Mouse (Mus musculus) gastrocnemius, adult 8-10 months (tissue): ENCODE data around the gene Cat. TPM values are rescaled to one million over a fixed set of nuclear protein-coding genes. Genes with fewer than 3 reads are reported as not detected.

ENCODE experiments used
- DNase-seq, 2 experiments: peaks; one replicate each; pipeline ENCODE4 v3.0.0; 2022; ENCODE audit warnings: low spot score in 2 of 2
- total RNA-seq, 4 experiments: library from RNA; stranded (reverse); gene quantifications; 2 replicates each; pipeline ENCODE4 v1.2.4; 2022

Cat gene
- total RNA-seq, 4 experiments from 2014 or later, result 85.9 to 103 (median 95.5) TPM

DNA sequence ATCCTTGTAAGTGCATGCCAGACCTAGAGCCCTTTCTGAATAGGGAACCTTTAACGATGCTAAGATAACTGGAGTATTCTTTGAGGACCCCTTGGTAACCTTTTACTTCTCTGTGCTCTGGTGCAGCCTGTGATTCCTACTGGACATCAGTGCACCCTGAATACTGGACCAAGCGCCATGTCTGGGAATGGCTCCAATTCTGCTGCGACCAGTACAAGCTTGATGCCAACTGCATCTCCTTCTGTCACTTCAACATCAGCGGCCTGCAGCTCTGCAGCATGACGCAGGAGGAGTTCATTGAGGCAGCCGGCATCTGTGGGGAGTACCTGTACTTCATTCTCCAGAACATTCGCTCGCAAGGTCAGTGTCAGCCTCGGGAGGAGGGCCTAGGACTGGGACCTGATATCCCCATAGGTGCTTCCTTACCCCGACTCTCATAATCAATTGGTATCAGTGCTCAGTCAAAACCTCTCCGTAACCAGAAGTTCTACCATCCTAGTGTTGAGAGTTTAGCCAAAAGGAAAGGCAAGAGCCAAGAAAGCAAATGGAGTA lies 45.8 kb downstream of the Cat start:
- DNase-seq, result no peak

DNA sequence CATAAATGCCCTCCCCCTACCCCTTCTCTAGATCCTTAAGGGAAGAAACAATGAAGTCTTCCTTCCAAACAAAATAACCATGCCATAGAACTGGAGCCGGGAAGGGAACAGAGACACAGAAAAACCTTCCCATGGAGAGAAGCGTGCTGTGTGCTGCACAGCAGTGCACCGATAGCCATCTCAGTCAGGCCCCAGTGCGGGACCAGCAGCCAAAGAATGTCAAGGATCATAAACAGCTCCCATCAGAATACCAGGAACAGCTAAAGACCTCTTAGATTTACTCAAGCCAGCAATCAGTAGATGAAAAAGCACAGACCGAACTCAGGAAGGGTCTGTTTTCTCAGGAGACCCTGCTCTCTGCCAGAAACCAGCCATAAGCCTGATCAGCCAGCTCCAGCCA lies 48.4 kb downstream of the Cat start:
- no peak for DNase-seq

DNA sequence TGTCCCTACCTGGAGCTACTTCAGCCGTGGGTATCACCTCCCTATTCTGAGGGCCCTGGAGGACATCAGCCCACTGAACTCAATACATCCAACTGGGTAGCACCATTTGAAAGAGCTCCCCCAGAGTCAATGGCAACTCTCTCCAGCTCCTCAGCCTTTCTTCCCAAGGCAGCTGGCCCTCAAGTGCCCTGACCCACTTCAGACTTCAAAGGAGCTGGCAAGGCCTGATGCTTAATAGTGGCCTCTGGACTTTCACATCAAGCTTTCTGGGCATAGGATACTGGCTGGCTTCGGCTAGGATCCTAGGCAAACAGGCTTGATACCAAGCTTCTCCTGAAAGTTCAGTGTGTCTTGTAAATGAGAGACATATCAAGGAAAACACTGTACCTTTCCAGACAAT lies 49.9 kb downstream of the Cat start:
- DNase-seq, result peak in 1 of 2 experiments; percentile 12

DNA sequence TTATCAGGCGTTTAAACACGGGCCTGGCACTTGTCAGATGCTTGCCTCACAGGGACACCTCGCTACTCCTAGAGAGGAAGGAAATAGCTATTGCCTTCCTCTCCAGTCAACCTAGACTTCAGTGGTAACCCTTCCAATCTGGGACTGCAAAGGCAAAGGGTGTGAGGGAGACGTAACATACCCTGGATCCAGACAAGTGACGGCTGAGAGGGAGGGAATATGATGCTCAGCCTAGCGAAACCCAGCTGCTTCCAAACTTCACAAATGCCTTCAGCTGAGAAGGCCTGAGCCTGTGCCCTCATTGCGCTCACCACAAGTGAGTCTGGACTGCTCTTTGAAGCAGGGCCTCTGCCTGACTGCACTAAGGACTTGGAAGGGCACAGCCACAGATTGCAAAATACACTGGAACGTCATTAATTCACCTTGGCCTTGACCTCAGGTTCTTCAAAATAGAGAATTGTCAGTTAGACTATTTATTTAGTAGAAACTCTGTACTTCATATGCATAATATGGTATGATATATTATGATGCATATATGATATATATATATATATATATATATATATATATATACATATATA lies 52.2 kb downstream of the Cat start:
- no peak for DNase-seq

DNA sequence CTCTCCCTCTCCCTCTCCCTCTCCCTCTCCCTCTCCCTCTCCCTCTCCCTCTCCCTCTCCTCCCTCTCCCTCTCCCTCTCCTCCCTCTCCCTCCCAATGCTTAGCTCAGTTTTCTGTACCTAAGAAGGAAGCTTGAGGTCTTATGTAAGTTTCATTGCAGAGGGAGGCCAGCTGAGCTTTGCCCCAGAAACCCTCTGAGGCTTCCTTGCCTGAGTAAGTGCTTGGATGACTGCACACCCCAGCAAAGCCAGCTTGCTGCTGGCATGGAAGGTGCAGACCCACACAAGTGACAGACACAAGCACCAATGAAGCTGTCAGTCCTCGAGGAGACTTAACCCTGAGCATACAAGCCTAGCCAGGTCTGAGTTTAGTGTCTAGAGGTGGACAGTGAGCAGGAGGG lies 54.2 kb downstream of the Cat start:
- DNase-seq, result peak in 1 of 2 experiments; percentile 6

DNA sequence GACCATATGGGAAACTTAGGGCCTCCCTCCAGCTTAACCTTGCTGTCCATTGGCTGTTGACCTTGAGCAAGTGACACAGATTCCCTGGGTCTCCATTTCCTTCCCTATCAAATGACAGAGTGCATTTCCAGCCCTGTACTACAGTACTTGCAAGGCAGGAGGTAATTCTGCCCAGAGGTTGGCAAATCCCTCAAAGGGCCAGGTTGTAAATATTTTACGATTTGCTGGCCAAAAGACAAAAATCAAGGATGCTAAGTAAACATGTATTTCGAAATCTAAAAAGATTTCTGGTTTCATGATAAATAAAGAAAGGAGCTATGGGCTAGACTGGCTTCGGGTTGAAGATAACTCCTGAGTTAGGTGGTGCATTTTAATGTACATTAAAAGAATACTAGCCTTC lies 56.6 kb downstream of the Cat start:
- DNase-seq, result no peak

DNA sequence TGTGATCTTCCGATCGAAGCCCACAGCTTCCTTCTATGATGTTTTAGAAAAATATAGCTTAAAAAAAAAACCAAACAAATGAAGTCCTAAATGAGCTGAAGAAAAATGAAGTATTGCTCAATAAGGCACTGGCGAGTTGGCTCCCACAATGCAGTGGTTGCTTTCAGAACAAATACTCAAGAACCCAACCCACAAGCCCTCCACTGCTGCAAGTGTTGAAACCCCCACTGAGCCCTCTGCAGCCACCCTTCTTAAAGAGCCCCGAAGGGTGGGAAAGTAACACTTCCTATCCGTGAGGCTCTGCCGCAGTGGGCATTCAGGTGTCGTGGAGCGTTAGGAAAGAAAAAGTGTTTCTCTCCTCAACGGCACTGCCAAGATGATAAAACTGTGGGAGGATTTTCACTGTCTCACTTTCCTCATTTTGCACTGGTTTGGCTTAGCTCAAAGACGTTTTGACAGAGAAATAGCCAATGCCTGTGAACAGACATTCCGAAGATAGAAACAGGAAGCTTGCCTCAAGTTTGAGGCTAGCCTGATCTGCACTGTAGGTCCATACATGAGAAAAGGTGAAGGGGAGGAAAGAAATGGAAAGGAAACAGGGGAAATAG lies 59.4 kb downstream of the Cat start:
- DNase-seq, result no peak

DNA sequence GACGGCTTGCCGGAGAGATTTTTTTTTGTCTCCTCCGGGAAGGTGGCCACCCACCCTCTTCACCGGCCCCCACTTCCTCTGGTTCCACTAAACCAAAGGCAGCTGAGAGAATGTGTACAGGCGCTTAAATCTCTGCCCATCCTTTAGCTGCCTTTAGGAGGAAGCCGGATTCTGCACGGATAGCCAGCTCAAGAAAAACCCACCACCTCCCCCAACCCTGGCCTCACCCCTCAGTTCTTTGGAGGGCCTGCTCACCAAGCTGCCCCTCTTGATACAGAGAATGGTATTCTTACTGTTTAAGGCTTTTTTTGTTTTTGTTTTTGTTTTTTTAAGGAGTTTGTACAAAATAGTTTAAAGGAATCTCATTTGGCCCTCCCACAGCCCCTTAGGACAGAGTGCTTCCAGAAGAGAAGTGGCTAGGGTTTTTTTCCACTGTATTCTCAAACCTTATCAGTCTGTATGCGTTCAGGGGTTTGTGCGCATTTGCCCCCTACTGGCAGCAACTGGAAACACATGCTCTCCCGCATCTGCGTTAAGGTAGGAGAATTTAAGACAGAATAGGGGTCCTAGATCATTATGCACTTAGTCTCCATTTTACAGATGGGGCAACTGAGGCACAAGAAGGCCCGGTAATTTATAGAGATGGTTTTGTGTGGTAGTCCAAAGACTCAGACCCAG lies 60.5 kb downstream of the Cat start:
- DNase-seq, result peak in 1 of 2 experiments; percentile 37

DNA sequence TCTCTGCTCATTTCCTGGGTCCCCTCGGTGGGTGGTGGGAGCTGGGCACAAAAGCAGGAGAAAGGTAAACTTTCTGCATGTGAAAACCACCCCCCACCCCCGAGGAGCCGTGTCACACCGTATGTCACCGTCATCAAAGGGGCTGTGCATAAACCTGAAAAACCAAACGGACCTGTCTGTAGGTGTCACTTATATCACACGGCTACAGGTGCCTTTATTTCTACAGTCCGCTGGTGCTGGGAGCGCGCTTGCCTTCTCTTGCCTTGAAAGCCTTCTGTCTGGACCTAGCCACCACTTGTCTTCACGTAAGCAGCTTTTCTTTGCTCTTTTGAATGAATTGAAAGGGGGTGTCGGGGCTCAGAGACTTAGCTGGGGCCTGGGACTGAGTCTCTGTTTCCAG lies 61.1 kb downstream of the Cat start:
- DNase-seq, result no peak

DNA sequence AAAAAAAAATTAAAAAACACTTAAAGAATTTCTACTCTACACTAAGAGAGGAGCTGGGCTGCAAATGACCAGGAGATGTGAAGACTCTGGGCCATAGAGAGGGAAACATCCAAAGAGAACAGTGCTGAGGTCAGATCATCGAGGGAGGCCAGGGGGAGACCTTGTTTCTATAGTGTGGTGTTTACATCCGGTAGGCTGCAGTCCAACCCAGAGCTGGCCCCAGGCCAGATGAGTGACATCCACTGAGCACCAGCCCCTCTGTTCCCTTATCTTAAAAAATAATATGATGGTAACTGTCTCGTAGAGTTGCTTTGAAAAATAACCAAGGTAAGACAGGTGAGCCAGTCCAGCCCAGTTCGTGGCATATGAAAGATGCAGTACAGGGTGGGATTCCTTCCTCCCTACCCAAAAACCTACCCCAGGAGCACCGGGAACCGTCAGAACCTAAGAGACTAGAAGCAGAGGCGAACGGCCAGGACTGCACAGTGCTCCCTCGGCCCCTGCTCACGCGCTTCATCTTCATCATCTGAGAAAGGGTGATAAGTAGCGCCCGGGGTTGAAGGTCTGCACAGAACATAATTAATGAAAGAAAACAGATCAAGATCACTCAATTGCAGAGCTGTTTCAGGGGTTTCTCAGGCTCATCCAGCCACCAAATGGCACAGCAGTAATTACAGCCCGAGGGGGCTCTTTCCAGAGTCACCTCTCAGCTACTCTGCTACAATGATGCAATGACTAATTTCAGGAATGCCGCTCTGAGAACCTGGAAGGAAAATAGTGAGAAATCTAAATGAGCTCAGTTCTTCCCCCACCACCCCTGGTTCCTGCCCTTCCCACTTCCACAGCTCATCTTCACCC lies 64.1 kb downstream of the Cat start:
- no peak for DNase-seq

DNA sequence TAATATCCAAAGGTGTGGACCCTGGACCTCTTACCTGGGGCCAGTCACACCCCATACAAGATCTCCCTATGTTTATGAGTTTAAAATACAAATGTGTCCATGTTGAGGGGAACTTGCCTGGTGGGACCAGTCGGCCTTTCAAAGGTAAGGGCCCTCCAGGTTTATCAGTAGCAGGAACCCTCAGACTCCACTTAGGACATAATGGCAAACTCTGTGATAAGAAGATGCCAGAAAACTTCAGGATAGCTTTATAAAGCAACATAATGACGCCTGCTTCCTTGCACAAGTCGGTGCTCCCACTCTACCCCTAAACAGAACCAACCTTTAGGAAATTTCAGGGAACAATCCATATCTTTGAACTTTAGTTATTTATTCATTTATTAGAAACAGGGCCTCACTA lies 69.2 kb downstream of the Cat start:
- DNase-seq, result no peak

DNA sequence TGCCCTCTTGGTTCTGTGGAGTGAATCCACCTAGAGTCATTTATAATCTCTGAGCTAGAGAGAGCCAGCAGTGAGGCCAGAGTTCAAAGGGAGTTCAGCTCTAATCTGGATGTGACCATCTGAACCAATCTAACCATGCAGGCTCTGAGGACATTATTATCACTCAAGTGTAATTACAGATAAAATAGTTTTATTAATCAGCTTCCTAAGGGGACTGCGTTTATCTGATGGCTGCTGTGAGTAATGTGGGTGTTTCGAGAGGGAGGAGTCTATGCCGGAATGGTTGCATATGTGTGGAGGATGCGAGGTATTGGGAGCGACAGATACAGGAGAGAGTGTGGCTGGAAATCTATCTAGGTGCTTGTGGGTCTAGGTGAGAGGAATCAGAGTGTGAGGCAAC lies 71.6 kb downstream of the Cat start:
- DNase-seq, result no peak

DNA sequence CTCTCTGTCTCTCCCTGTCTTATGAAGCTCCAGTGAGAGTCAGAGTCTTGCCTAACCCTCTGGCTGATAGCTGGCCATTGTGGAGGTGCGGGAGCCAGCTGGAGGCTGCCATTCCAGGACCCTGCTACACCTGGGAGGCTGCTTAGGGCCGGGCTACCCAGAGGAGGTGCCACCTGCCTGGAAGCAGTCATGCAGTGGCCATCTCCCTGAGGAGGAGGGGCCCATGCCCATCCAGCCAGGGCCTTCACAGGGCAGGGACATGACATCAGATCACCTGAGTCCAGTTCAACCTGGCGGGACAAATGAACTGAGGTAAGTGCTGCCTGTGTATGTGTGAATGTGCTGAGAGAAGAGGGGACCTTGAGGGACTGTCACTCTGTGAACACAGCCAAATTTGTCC lies 73.1 kb downstream of the Cat start:
- no peak for DNase-seq

DNA sequence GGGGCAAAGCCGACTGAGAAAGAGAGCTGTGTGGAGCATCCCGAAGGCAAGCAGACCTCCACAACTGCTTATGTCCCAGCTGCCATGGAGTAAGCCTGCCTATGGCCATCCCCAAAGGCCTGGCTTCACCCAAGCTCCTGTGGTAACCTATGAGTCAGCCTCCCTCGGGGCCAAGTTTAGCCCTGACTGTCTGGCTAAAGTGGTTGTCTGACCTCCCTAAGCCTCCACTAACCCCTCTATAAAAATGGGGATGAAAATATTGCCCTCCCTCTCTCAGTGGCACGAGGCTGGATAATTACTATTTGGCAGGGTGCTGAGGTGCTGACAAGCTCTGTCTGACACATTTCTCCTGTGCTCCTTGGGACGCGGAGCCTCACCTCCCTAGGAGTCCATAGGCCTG lies 73.6 kb downstream of the Cat start, which contains the start of gene Elf5:
TSS of gene Elf5 (plus strand) at position 341 of the 400 bp plus-strand sequence.
- no peak for DNase-seq

DNA sequence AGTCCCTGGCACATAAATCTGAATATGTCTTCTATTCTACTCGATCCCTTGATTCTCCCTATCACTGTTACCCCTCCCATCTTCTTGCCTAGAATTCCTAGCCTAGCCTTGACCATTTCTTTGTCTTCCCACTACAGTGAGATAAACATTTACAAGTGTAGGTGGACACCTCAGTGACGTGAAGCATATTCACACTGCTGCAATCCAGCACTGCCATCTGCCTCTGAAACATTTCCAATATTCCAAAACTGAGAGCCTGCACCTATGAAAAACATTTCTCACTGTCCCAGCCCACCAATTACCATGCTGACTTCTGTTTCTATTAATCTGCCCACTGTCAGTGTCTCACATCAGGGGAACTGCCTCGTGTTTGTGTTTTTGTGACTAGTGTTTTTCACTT lies 78.7 kb downstream of the Cat start:
- DNase-seq, result no peak

Other genes with a start within 250 kb of the Cat start
- not detected for gene Ehf, start 181.9 kb downstream of the Cat start, total RNA-seq
- under 1 TPM in 2 of 4 experiments, not detected in 2; 0.17 to 0.63 TPM for gene Elf5, start 73.5 kb downstream of the Cat start, total RNA-seq
- 1 to 10 TPM; 5.1 to 8.8 (median 7.5) TPM for gene Abtb2, start 81.2 kb upstream of the Cat start, total RNA-seq